Mouse (Mus musculus): Measurements from ENCODE around the gene Ubap1l. TPM values are rescaled to one million over a fixed set of nuclear protein-coding genes. Genes with fewer than 3 reads are reported as not detected.

Ubap1l gene
- polyA plus RNA-seq, 1 experiment = 10.3 TPM

DNA sequence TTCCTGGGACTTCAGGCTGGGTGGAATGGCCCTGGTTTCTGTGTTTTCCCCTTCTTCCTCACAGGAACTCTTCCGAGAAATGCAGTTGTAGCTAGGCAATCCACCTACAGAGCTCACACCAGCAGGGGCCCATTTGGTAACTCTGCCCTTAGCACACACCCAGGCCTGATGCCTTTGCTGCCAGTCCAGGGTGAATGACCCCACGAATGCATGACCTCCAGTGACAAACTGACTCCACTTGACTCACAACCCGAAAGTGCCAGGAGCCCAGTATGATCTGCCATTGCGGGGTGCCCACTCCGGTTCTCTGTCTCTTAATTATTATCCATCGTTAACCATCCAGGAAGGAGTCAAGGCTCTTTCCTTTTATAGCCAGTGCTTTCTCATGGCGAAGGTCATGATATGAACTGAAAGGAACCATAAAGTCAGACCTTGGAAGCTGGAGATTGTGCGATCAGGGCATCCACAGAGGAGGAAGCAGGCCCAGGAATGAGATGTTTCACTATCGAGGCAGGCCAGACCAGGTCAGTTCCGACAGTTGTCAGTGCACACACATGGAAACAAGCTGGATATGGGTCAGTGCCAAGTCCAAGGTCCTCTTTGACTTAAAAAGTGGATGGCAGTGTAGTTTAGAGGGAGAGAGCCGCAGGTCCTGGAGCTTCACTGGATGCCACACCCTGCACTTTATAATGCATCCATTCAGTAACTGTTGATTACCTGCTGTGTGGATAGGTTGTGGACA, 62.1 kb downstream of the Ubap1l start, which contains the start of gene Slc51b:
Slc51b (minus strand) TSS at position 196 of the 742 bp plus-strand sequence.
- TF ChIP-seq POLR2A (IDR thresholded peaks at IDR 0.05; ENCODE audit: borderline replicate concordance, extremely low read depth, insufficient read depth, insufficient read length, poor library complexity, severe bottlenecking) (no peak), CTCF (IDR thresholded peaks at IDR 0.05; ENCODE audit: borderline replicate concordance, extremely low read depth, insufficient read depth, insufficient read length) (no peak)

DNA sequence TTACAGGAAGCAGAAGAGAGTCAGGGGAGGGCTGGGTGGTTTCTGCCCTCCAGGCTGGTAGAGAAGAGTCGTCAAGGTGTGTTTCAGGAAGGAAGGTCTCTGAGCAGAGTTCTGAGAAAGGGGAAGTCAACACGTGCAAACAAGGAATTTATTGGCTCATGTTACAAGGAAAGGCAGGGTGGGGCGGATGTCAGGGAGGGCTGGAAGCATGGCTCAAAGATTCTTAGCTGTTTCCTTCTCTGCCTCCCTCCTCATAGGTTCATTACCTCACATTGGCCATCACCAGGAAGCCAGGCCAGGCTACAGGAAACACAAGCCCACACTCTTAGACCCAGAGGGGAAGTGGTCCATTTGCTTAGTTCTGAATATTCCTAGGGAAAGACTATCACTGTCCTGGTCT, 63.6 kb downstream of the Ubap1l start:
- DNase-seq (ENCODE audit: low read depth) = no peak
- TF ChIP-seq CTCF (IDR thresholded peaks at IDR 0.05; ENCODE audit: borderline replicate concordance, extremely low read depth, insufficient read depth, insufficient read length) (no peak), POLR2A (IDR thresholded peaks at IDR 0.05; ENCODE audit: borderline replicate concordance, extremely low read depth, insufficient read depth, insufficient read length, poor library complexity, severe bottlenecking) (no peak)

More for the DNA sequence above, 62.1 kb downstream of the Ubap1l start, which contains the start of gene Slc51b:
- no peak for DNase-seq (ENCODE audit: low read depth)

DNA sequence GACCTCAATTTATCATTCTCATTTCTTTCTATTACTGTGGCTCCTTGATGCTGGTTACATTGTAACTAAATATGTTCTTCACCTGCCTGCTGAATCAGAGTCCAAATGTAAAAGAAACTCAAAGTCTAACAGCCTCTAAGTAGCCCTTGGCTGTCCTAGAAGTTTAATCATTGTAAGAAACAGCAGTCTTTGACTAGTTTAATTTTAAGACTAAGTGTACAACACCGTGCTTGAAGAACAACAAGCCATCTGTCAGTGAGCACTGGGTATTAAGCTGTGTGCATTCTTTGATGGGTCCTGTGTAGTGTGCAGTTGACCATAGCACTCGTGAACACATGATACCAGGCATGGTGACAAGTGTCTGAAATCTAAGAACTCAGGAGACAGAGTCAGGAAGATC, 66.7 kb downstream of the Ubap1l start:
- DNase-seq (ENCODE audit: low read depth) = no peak

DNA sequence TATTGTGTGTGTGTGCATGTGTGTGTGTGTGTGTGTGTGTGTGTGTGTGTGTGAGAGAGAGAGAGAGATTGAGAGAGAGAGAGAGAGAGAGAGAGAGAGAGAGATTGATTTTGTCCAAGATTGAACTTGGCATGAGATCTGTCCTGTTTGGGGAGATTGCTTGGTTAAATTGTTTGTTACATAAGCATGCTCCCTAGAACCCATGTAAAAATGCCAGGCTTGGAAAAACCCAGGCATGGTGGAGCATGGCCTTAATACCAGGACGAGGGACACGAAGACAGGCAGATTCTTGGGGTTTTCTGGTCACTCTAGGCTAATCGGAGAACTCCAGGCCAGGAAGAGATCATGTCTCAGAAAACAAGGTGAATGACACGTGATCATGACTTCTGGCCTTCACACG, 67.2 kb downstream of the Ubap1l start:
- DNase-seq (ENCODE audit: low read depth) = no peak
- TF ChIP-seq CTCF (IDR thresholded peaks at IDR 0.05; ENCODE audit: borderline replicate concordance, extremely low read depth, insufficient read depth, insufficient read length) = no peak
- TF ChIP-seq POLR2A (IDR thresholded peaks at IDR 0.05; ENCODE audit: borderline replicate concordance, extremely low read depth, insufficient read depth, insufficient read length, poor library complexity, severe bottlenecking) = no peak

More for the DNA sequence above, 66.7 kb downstream of the Ubap1l start:
- TF ChIP-seq POLR2A (IDR thresholded peaks at IDR 0.05; ENCODE audit: borderline replicate concordance, extremely low read depth, insufficient read depth, insufficient read length, poor library complexity, severe bottlenecking) (no peak), CTCF (IDR thresholded peaks at IDR 0.05; ENCODE audit: borderline replicate concordance, extremely low read depth, insufficient read depth, insufficient read length) (no peak)

Other genes starting within 250 kb of the Ubap1l start
- gene Igdcc3, start 219.9 kb upstream of the Ubap1l start, polyA plus RNA-seq (2012; rRNA removed) = 15.0 and 19.6 TPM in 2 replicates
- 5.8 and 6.2 TPM in 2 replicates for gene Parp16, start 165.7 kb upstream of the Ubap1l start, polyA plus RNA-seq (2012; rRNA removed)
- 0.18 and 0.31 TPM in 2 replicates for gene Cilp, start 95.9 kb upstream of the Ubap1l start, polyA plus RNA-seq (2012; rRNA removed)
- gene Clpx, start 66.8 kb upstream of the Ubap1l start, polyA plus RNA-seq (2012; rRNA removed) = 18.0 and 20.1 TPM in 2 replicates
- 15.3 and 17.2 TPM in 2 replicates for gene Pdcd7, start 14.9 kb upstream of the Ubap1l start, polyA plus RNA-seq (2012; rRNA removed)
- 0.57 and 0.66 TPM in 2 replicates for gene Kbtbd13, start 30.6 kb downstream of the Ubap1l start, polyA plus RNA-seq (2012; rRNA removed)
- gene Rasl12, start 37.5 kb downstream of the Ubap1l start, polyA plus RNA-seq (2012; rRNA removed) = 7.1 and 8.0 TPM in 2 replicates
- not detected in 2 replicates for gene Slc51b, start 61.9 kb downstream of the Ubap1l start, polyA plus RNA-seq (2012; rRNA removed)
- gene Mtfmt, start 74.7 kb downstream of the Ubap1l start, polyA plus RNA-seq (2012; rRNA removed) = 19.9 and 22.9 TPM in 2 replicates
- 58.8 and 62.0 TPM in 2 replicates for gene Spg21, start 99.9 kb downstream of the Ubap1l start, polyA plus RNA-seq (2012; rRNA removed)
- gene Ankdd1a, start 159.2 kb downstream of the Ubap1l start, polyA plus RNA-seq (2012; rRNA removed) = 1.2 and 2.1 TPM in 2 replicates
- 5.9 TPM in 2 replicates for gene Plekho2, start 219.0 kb downstream of the Ubap1l start, polyA plus RNA-seq (2012; rRNA removed)
- 7.7 TPM in 2 replicates for gene Pif1, start 226.1 kb downstream of the Ubap1l start, polyA plus RNA-seq (2012; rRNA removed)

Data from brain, embryonic 14.5 days (tissue).